Comparison of ENCODE assay signal across 9 mouse cellular contexts in the genomic region with DNA sequence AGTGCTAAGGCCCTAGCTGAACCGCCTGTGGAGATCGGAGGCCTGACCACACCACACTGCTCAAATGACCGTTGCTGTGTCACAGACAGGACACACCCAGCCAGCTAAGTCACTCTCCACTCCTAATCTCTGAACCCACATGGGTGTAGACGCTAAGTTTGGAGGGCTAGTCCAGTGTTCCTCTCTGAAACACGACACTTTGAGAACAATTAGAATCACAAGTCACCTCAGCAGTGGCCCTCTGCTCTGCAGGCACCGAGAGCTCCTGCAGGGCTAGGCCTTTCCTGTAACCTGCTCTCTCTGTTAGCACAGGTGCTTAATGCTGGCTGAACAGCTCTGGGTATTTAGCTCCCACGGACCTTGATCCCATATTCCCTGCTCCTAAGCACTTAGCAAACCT. TPM values are rescaled to one million over a fixed set of nuclear protein-coding genes. Genes with fewer than 3 reads are reported as not detected.
DNase-seq lines count a peak whose midpoint lies in the region; ATAC-seq and TF ChIP-seq lines count a peak whose summit lies in the region.
"Had no signal": no experiment of that assay in that cellular context is flagged by ENCODE, and none has a peak within 500 bp of the region (broad histone marks: within the 10 kb centered on the region; RNA-seq: fewer than 3 reads in every experiment).

No protein-coding gene starts in this region.

- no peaks in the 10 kb centered on the region for H3K27me3 ChIP-seq in heart, postnatal 0 days (ENCODE audit: control insufficient read depth, insufficient read depth, low read length)
- no peaks in the 10 kb centered on the region for H3K27me3 ChIP-seq in myocyte (ENCODE audit: control insufficient read depth, insufficient read depth, insufficient read length)
- H3K27me3 ChIP-seq: forebrain, embryonic 13.5 days had no signal

- TF ChIP-seq EP300 in heart, postnatal 0 days (IDR thresholded peaks at IDR 0.05; ENCODE audit: low read depth) = no peak

- WGBS in heart, postnatal 0 days = 36% methylated on average over 7 of the region's 7 CpGs

- H3K9me3 ChIP-seq in heart, postnatal 0 days (replicated peaks; ENCODE audit: control insufficient read depth, low read length) = no peaks in the 10 kb centered on the region
- H3K9me3 ChIP-seq: forebrain, embryonic 13.5 days had no signal

- no peak overlapping the region for H3K4me2 ChIP-seq in heart, postnatal 0 days (ENCODE audit: low read depth, low read length)
- peak overlapping the region; percentile 88 for H3K4me2 ChIP-seq in myocyte (ENCODE audit: low read depth)
- H3K4me2 ChIP-seq: forebrain, embryonic 13.5 days had no signal

- peak overlapping the region; percentile 92 for H3K27ac ChIP-seq in heart, postnatal 0 days (ENCODE audit: low read depth)
- H3K27ac ChIP-seq: forebrain, embryonic 13.5 days had no signal

- TF ChIP-seq POLR2A in myocyte (IDR thresholded peaks at IDR 0.05; ENCODE audit: insufficient read length, low read depth) = peak; percentile 56

- H3ac ChIP-seq in myocyte (ENCODE audit: control insufficient read depth, insufficient read length) = no peak overlapping the region

- DNase-seq in kidney, adult 18-20 months = peak; percentile 23
- DNase-seq in kidney, adult 11 months = no peak
- DNase-seq in c-Kit-positive CD71-positive TER-119-negative erythroid progenitor cells, embryonic 14.5 days (ENCODE audit: low read depth) = peak; percentile 44
- peak; percentile 37 for DNase-seq in heart, postnatal 0 days (ENCODE audit: low spot score)
- DNase-seq in left cerebral cortex, adult 11 months (ENCODE audit: low spot score) = no peak
- DNase-seq in right cerebral cortex, postnatal 10 days (ENCODE audit: low spot score in 2 of 2) = no peak

- peaks cover 22% of the 10 kb centered on the region for H3K4me1 ChIP-seq in heart, postnatal 0 days (ENCODE audit: control insufficient read depth, insufficient read depth)

- no peak for TF ChIP-seq CTCF in heart, postnatal 0 days (IDR thresholded peaks at IDR 0.05; ENCODE audit: low read depth)

- H3K4me3 ChIP-seq in heart, postnatal 0 days (ENCODE audit: low read depth, low read length) = no peak overlapping the region
- H3K4me3 ChIP-seq in myocyte = no peak overlapping the region
- H3K4me3 ChIP-seq: forebrain, embryonic 13.5 days had no signal

- peaks cover 48% of the 10 kb centered on the region for H3K79me2 ChIP-seq in myocyte (ENCODE audit: control insufficient read depth, insufficient read depth)

- no peak overlapping the region; the same call in 1 of the 2 replicates for H3K9ac ChIP-seq in heart, postnatal 0 days (replicated peaks; ENCODE audit: low read depth, low read length)
- H3K9ac ChIP-seq: forebrain, embryonic 13.5 days had no signal

- peaks cover 20% of the 10 kb centered on the region for H3K36me3 ChIP-seq in heart, postnatal 0 days (replicated peaks; ENCODE audit: control insufficient read depth, insufficient read depth, low read length)
- peaks cover 6% of the 10 kb centered on the region for H3K36me3 ChIP-seq in myocyte (ENCODE audit: control insufficient read depth, insufficient read depth)

- peak; percentile 29; the same call in 1 of the 2 replicates for ATAC-seq in heart, postnatal 0 days (ENCODE audit: insufficient read depth, low read depth)
- ATAC-seq in cerebellum, adult (ENCODE audit: insufficient number of reproducible peaks, low FRiP score, low TSS enrichment) = no peak
- ATAC-seq: forebrain, embryonic 13.5 days had no signal

TF ChIP-seq in myocyte, 11 proteins besides CTCF, POLR2A, EP300 and RAD21:
- TF ChIP-seq E2F4 (IDR thresholded peaks at IDR 0.05; ENCODE audit: insufficient read depth) = no peak
- no peak for TF ChIP-seq CEBPB (IDR thresholded peaks at IDR 0.05; ENCODE audit: insufficient read depth, poor library complexity, severe bottlenecking)
- peak; percentile 41 for TF ChIP-seq POLR2AphosphoS2 (IDR thresholded peaks at IDR 0.05; ENCODE audit: insufficient read length, low read depth)
- peak; percentile 10 for TF ChIP-seq SRF (IDR thresholded peaks at IDR 0.05; ENCODE audit: control insufficient read depth, insufficient read length, low read depth)
- TF ChIP-seq TCF3 (IDR thresholded peaks at IDR 0.05; ENCODE audit: insufficient read length, low read depth) = no peak
- peak in 1 of 3 experiments; percentile 83 for TF ChIP-seq MYOG (IDR thresholded peaks at IDR 0.05; ENCODE audit: control insufficient read depth in 1 of 3, insufficient read depth in 1 of 3, insufficient read length in 2 of 3, low read depth in 2 of 3)
- no peak for TF ChIP-seq MAX (IDR thresholded peaks at IDR 0.05; ENCODE audit: low read depth)
- TF ChIP-seq MYOD1 (IDR thresholded peaks at IDR 0.05; ENCODE audit: control insufficient read depth in 1 of 3, insufficient read length in 2 of 3, low read depth in 2 of 3) = peak in 1 of 3 experiments; percentile 63
- TF ChIP-seq TCF12 (IDR thresholded peaks at IDR 0.05; ENCODE audit: insufficient read depth, poor library complexity, severe bottlenecking) = no peak

RNA-seq across cellular contexts. Expression of gene Arfgap3, which starts 5.9 kb away (rescaled TPM):
- total RNA-seq in heart, postnatal 0 days (2014; rRNA removed; ENCODE audit: low replicate concordance) = 86.9 and 112 TPM in 2 replicates
- polyA plus RNA-seq in heart, postnatal 0 days (2015; fragmentation: Nextera tagmentation; extraction: Ambion mirVana) = 22.4 and 25.4 TPM in 2 replicates
- polyA plus RNA-seq in myocyte (2012; fragmentation: generic; extraction: Trizol) = 45.3 TPM

Comparison
In these comparisons a context has a peak if more than half of its experiments do, and no peak if none do; other contexts are left out.
1. DNase-seq: peak in kidney, adult 18-20 months (single experiment), c-Kit-positive CD71-positive TER-119-negative erythroid progenitor cells, embryonic 14.5 days (single experiment) and heart, postnatal 0 days (single experiment); none in kidney, adult 11 months (single experiment), left cerebral cortex, adult 11 months (single experiment) and right cerebral cortex, postnatal 10 days (0 of 2).